Mouse (Mus musculus) fat pad, adult 2 months (tissue): ENCODE data around the gene Hip1r.
"Not testable (repeated sequence)": the region's sequence is repeated elsewhere in the genome, so short reads cannot be mapped to it uniquely, and the experiment has no call there.

Experiments used
- DNase-seq: peaks from one replicate; pipeline ENCODE4 v3.0.0-alpha.2; 2011; ENCODE audit warnings: low read depth, low spot score; ENCODE audit errors: extremely low read depth

Gene Hip1r

DNA sequence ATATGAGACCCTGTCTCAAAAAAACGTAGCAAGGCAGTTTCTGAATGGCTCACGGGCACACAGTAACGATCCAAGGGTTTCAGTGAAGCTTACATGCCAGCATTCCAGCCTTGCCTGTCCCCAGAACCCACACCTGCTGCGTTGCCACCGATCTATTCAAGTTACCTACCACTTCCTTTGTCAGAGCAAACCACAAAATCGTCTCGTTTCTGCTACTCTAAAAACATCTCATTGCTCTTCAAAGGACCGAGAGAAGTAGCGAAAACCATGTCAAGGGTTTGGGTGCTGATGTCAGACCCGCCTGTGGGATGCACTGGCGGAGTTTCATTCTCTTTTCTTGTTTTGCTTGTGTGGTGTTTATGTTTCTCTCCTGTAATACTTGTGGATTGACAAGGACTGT lies 61.0 kb downstream of the Hip1r start:
- DNase-seq: no peak

DNA sequence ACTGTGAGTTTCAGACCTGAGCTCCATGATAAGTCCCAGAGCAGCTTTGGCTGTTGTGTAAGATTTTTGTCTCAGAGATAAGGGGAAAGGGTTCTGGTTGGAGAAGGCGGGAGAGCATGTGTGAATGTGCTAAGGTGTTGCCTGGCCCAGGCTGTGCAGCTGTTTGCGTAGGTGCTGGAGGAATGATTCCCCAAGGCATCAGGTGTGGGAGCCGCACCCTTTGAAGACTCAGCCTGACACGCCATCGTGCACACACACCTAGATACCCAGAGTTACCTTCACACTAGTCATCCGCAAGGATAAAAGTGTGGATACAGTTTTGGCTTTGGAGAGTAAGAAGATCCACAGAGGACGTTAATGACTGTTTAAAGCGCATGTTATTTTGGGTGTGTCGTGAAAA lies 62.0 kb downstream of the Hip1r start:
- no peak for DNase-seq

DNA sequence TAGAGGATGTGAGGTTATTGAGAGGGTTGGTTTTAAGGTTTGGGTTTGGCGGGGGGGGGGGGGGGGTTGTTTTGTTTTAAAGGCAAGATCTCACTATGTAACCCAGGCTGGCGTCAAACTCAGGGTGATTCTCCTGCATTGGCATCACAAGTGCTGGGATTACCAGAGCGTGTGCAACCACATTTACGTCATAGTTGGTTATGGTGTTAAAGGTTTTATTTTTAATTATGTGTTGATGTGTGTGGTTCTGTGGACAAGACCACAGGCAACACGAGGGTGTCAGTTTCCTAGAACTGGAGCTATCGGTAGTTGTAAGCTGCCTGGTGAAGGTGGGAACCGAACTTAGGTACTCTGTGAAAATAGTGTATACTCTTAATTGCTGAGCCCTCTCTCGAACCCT lies 62.4 kb downstream of the Hip1r start:
- no peak for DNase-seq

DNA sequence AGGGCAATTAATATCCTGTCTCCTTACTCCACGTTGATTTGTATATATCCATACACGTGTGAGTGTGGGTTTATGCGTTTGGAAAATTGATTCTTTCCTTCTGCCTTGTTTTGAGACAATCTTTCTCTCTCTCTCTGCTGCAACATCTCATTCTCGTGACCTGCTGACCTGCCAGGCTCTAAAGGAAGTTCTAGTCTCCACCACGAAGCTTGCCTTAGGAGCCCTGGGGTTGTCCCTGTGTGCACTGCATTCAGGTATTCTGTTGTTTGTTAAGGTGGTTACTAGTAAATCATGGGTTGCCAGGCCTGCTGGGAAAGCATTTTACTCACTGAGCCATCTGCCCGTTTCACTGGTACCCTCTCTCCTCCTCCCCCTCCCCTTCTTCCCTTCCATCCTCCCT lies 62.9 kb downstream of the Hip1r start:
- DNase-seq: no peak

DNA sequence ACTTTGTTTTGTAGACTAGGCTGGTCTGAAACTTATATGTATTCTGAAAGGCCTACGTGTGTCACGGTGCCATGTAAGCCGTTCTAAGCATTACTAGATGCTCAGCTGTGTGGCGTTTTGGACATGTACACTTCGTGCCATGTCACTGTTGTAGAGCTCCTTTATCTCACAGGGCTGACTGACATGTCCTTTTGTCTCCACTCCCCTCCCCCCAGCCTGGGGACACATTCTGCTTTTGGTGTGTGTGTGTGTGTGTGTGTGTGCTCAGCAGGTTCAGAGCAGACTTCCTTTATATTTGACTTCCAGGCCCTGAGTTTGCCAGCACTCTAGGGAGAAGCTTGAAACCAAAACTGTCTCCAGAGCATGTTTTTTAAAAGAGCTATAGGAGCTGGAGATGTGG lies 63.4 kb downstream of the Hip1r start:
- no peak for DNase-seq

DNA sequence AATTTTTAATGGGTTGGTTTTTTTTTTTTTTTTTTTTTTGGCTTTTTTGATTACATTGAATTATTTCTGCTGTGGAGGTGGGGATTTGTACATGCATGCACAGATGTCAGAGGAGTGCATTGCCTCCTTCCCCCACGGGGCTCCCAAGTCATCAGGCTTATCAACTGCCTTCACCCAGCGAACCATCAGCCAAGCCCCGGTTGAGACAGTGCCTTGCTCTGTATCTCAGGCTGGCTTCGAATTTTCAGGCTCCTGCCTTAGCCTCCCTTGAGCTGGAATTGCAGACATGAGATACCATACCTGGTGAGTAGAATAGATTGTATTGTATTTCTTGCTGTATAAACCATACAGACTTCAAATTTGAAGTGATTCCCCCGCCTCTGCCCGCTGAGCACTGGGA lies 66.2 kb downstream of the Hip1r start:
- DNase-seq: no peak

DNA sequence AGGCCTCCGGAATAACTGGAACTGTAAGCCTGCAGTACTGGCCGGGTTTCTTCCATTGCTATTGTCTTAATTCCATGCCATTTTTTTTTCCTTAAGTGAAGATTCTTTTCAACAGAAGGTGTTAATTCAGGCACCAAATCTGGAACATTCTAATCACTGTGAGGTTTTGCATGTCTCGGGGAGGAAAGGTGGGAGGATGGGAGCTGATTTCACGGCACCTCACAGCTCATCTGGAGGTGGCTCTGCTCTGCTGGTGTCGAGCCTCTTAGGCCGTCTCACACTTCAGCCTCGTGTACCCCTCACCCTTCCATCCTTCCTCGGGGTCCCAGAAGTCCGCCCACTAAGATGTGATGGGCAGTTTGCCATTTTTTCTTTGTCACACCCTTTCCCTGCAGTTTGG lies 67.7 kb downstream of the Hip1r start:
- DNase-seq: no peak

DNA sequence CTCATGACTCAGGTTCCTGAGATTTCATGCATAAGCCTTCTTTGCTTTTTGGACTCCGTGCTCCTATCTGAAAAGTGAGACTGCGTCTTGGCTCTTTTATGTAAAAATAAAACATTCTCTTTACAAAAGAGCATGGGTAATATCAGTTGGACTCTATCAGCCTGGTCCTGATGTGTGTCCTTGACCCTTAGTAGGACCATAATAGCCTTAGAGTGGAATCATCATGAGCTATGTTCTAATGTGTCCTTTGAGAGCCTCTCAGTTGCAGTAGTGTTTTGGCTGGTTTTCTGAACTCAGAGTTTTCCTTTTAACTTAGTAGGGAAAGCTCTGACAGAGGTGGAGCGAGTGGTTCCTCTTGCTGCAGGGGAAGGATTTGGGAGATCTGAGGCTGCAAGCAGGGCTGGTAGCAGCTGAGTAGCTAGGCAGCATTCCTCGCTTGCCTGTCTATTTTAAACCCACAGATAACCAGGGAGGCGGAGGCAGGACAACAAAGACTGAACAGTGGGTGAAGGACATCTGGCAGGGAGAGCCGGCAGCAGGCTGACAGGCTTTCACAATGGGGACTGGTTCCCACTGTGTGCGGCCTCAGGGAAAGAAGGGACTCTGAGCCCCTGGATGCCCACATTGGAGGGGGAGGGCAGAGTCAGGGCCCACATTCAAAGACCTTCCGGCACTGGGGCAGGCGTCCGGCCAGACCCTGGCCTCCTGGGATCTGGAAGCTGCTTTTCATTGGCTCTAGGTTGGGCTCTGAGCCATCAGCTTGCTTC lies 70.0 kb downstream of the Hip1r start:
- peak; percentile 83 for DNase-seq

DNA sequence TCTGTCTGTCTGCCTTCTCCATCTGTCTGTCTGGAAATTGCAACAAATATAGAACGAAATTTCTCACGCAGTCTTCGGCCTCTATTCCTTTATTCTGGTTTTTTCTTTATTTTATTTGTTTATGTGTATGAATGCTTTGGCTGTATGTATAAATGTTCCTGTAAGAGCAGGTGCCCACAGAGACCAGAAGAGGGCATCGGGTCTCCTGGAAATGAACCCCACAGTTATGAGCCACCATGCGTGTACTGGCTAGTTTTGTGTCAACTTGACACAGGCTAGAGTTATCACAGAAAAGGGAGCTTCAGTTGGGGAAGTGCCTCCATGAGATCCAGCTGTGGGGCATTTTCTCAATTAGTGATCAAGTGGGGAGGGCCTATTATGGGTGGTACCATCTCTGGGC lies 70.6 kb downstream of the Hip1r start:
- no peak for DNase-seq

DNA sequence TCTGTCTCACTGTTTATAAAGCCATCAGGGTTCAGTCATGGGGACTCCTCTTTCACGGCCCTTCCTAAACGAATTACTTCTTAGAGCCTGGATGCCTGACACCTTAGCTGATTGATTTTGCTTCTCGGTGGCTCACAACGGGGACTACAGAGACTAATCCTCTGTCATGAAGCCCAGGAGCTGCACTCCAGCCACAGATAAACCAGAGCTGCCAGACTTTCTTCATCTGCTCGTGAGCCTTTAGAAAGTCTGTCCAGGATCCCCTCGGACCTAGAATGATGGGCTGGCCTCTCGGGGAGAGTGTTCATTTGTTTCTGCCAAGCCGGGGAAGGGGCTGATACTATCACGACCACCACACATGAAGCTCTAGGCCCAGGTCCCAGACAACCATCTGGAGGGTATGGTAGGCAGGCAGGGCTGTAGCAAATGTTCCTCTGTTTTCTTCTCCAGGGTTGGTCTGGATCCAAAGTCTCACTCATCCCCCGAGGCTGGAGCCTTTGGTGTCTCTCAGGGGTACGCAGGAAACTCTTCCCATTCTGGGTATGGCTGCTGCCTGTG lies 72.1 kb downstream of the Hip1r start:
- DNase-seq: no peak

DNA sequence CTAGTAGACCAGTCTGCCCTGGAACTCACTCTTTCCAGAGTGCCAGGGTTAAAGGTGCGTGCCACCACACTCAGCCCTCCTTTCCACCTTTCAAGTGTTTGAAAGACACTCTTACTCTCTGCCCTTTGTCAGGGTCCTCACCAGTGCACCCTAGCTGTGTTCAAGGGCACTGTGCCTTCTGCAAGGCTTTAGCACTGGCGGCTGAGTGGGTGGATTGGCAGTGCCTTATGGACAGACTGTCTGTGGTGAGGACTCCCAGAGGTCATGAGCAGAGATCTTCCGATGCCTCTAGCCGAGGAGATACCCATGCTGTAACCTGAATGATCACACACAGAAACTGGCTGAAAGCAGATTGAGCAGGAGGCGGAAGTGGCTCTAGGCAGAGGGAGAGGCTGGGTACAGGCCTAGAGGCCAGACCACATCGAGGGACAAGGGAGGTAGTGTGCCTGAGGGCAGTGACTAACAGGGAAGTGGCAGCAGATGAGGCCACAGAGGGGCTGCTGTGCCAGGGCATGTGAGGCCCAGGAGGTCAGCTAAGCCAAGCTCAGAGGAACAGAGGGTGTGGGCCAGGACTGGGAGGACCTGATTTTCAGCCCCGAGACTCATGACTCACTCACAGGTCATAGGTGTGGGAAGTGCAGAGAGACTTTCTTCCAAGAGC lies 73.4 kb downstream of the Hip1r start:
- peak; percentile 86 for DNase-seq

DNA sequence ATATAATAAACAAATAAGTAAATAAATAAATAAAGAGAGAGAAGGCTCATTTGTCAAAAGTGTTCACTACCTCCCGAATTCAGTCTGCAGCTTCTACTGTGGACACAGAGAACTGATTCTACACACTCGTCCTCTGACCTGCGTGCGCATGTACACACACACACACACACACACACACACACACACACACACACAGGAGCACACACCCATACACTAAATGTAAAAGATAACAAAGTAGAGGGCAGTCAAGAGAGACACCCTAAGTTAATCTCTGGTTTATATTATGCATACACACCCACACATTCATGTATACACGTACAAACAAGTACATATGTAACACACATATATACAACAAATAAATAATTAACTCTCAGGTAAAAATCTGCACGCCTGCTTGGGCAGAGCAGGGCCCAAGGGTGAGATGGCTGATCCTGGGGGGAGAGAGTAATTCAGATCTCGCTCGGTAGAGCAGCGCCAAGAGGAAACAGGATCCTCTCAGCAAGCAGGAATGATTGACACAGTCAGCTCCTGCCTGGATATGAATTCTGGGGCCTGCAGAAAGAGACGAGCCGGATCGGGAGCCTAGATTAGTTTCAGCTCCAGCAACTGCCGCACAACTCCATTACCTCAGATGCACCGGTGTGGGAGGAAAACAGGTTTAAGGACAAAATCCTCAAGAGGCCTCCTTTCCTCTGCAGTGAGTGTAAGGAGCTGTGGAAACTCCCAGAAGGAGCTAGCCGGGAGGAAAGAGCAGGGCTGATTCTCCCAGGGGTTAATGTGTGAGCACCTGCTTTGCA lies 76.0 kb downstream of the Hip1r start:
- no peak for DNase-seq

DNA sequence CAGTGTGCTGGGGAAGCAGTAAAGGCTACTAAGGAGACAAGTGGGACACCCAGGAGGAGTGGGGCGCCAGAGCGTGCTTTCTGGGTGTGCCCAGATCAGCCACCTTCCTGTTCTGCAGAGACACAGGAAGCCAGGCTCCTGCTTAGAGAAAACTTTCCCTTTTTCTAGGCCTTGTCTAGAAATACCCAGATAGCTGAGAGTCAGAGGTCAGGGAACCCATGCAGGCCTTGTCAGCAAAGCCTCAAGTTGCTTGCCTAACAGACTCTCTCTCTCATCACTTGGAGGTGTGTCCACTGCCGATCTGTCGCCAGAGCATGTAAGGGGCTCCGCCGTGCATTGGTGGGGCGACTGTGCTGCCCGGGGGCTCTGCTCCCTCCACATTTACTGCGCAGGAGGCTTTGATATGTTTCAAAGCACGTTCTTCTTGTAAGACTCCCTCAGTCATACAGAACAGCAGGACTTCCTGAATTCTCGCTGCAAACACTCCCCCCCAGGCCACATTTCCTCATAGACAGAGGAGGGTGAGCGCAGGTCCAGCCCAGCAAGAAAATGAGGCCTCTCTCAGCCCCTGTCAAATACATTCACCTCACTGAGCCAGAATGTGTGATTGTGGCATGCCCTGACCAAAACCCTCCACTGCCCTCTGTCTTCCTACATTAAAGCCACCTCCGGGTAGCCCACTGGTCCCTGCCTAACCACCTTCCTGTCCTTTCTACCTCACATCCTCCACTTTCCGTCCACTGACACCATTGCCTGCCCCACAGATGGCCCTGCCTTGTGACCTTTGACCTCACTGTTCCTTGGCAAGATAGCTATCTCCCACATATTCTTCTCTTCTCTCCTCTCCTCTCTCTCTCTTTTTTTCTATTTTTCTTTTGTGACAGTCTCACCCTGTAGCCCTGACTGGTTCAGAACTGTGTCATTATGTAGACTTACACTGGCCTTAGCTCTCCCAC lies 76.9 kb downstream of the Hip1r start:
- no peak for DNase-seq

DNA sequence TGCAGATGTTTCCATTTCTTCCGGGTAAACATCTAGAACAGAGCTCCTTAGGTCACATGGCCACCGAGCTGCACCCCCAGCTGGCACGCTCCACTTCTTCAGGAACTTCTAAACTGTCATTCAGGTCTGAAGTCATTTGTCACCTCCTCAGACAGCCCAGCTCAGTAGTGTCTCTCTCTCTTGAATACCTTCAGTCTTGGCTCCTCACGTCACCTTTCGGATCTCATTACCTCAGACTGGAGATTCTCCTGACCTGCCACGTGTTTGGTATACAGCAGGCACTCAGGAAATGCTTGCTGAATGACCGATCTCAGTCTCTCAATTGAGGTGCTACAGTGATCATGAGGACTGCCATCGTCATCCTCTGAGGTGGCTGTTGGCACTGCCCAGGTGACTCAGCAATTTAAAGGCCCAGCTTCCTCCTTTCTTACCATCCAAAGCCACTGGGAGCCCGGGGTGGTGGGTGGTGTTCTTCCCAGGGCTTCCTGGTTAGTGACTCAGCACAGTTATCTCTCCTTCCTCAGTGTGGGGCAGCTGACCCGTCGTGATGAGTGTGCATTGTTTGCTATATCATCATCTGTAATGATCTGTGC lies 78.6 kb downstream of the Hip1r start:
- no peak for DNase-seq

DNA sequence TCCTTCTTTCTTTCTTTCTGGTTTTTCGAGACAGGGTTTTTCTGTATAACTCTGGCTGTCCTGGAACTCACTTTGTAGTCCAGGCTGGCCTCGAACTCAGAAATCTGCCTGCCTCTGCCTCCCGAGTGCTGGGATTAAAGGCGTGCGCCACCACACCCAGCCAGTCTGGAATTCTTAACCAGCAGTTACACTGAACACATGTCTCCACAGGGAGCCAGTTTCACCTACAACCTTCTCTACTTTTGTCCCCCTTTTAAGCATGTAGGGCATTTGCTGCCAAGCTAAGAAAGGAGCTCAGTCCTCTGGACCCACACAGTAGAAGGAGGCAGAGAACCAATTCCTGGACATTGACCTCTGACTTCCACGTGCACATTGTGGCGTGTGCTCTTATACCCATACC lies 79.2 kb downstream of the Hip1r start:
- not testable (repeated sequence) for DNase-seq
